Mouse (Mus musculus): ENCODE data around the gene Samd14. TPM values are rescaled to one million over a fixed set of nuclear protein-coding genes. Genes with fewer than 3 reads are reported as not detected.

Gene Samd14
- polyA plus RNA-seq, 1 experiment, result 10.1 TPM

DNA sequence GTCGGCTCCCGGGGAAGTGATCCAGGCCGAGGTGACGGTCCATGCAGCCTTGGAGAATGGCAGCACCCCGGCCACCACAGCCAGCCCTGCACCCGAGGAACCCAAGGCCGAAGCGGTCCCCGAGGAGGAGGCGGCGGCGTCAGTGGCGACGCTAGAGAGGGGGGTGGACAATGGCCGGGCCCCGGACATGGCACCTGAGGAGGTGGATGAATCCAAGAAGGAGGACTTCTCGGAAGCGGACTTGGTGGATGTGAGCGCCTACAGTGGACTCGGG lies 17.3 kb upstream of the Samd14 start:
- Histone ChIP-seq H3K27me3 (ENCODE audit: control insufficient read depth, insufficient read depth, low read length) (no peaks in the 10 kb centered on the region), H3K27ac (ENCODE audit: control insufficient read depth, insufficient read depth, low read length) (peak overlapping the region; percentile 0; the same call in 1 of the 2 replicates), H3K4me3 (ENCODE audit: control insufficient read depth, insufficient read depth, low read length) (peak overlapping the region; percentile 69), H3K36me3 (ENCODE audit: control insufficient read depth, insufficient read depth, low read length) (peaks cover 7% of the 10 kb centered on the region; the same call in 1 of the 2 replicates), H3K4me1 (replicated peaks; ENCODE audit: control insufficient read depth, insufficient read depth, low read length) (peaks cover 71% of the 10 kb centered on the region)
- DNase-seq, result peak; percentile 37
- TF ChIP-seq POLR2A (IDR thresholded peaks at IDR 0.05; ENCODE audit: control insufficient read depth, extremely low read depth, insufficient read depth, low read length, poor library complexity), result no peak
- TF ChIP-seq CTCF (IDR thresholded peaks at IDR 0.05; ENCODE audit: borderline replicate concordance, control insufficient read depth, extremely low read depth, insufficient read depth, low read length, poor library complexity), result no peak
- WGBS, result 0% methylated on average over 20 of the region's 20 CpGs

DNA sequence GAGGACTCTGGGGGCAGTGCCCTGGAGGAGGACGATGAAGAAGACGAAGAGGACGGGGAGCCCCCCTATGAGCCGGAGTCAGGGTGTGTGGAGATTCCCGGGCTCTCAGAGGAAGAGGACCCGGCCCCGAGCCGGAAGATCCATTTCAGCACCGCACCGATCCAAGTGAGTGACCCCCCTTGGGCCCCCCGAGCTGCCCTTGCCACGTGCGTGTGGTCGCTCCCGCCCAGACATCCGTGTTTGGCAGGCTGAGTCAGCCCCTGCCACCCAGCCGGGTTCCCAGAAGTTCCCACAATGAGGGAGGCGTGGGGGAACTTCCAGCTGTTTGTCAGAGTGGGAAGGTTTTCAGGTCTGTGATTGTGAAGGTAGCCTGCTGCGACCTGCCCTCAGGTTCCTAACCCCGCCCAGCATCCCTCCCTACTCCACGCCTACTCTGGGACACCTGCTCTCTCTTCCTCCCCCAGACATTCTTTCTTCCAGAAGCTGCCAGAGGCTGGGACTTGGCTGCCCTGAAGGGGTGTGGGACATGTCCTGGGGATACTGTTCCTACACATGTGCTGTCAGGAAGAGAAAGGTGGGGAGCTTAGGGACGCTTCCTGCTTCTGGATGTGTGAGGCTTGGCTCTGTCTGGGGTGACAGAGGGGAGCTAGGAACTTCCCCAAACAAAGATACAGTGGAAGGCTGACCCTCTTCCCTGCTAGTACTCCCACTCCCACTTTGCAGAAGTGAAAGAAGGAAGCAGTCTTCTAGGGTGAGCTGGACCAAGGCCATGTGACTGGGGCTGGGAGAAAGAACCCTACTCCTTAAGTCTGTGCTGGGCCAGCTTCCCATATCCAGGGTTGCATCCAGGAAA lies 16.7 kb upstream of the Samd14 start:
- no peaks in the 10 kb centered on the region for H3K27me3 ChIP-seq (ENCODE audit: control insufficient read depth, insufficient read depth, low read length)
- peak overlapping the region; percentile 69 for H3K4me3 ChIP-seq (ENCODE audit: control insufficient read depth, insufficient read depth, low read length)
- peaks cover 7% of the 10 kb centered on the region; the same call in 1 of the 2 replicates for H3K36me3 ChIP-seq (ENCODE audit: control insufficient read depth, insufficient read depth, low read length)
- H3K27ac ChIP-seq (ENCODE audit: control insufficient read depth, insufficient read depth, low read length), result peak overlapping the region; percentile 0; the same call in 1 of the 2 replicates
- WGBS, result 2% methylated on average over 22 of the region's 22 CpGs
- peak; percentile 63 for DNase-seq
- peaks cover 71% of the 10 kb centered on the region for H3K4me1 ChIP-seq (replicated peaks; ENCODE audit: control insufficient read depth, insufficient read depth, low read length)
- TF ChIP-seq POLR2A (IDR thresholded peaks at IDR 0.05; ENCODE audit: control insufficient read depth, extremely low read depth, insufficient read depth, low read length, poor library complexity) (no peak), CTCF (IDR thresholded peaks at IDR 0.05; ENCODE audit: borderline replicate concordance, control insufficient read depth, extremely low read depth, insufficient read depth, low read length, poor library complexity) (no peak)

DNA sequence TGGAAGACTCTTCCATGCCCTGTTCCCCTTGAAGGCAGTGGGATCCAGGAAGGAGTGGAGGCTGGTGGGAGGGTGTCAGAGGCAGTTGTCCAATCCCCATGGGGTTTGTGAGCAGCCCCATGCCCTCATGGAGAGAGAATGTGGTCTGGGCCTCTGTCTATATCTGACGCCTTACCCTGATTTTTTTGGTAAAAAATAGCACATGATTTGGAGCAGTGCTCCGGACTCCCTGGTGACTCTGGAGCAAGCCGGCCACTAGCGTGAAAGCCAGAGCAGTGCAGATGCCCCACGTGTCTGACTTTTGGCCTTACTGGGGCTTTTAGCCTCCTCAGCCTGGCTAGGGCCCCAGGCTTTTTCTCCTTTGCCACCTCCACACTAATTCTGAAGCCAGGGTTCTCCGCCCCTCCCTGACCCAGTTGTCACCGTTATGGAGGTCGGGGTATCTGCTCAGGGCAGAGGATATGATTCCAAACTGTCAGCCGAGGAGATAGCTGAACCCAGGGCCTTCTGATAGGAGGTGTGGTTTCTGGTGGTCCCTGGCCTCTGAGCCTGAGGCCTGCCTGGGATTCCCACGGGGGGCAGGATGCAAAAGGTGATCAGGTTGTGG lies 15.4 kb upstream of the Samd14 start:
- Histone ChIP-seq H3K4me1 (replicated peaks; ENCODE audit: control insufficient read depth, insufficient read depth, low read length) (peaks cover 69% of the 10 kb centered on the region), H3K36me3 (ENCODE audit: control insufficient read depth, insufficient read depth, low read length) (peaks cover 7% of the 10 kb centered on the region; the same call in 1 of the 2 replicates), H3K4me3 (ENCODE audit: control insufficient read depth, insufficient read depth, low read length) (peak overlapping the region; percentile 69), H3K27me3 (ENCODE audit: control insufficient read depth, insufficient read depth, low read length) (no peaks in the 10 kb centered on the region), H3K27ac (ENCODE audit: control insufficient read depth, insufficient read depth, low read length) (no peak overlapping the region)
- TF ChIP-seq POLR2A (IDR thresholded peaks at IDR 0.05; ENCODE audit: control insufficient read depth, extremely low read depth, insufficient read depth, low read length, poor library complexity) (no peak), CTCF (IDR thresholded peaks at IDR 0.05; ENCODE audit: borderline replicate concordance, control insufficient read depth, extremely low read depth, insufficient read depth, low read length, poor library complexity) (no peak)
- WGBS, result 39% methylated on average over 10 of the region's 10 CpGs
- no peak for DNase-seq

DNA sequence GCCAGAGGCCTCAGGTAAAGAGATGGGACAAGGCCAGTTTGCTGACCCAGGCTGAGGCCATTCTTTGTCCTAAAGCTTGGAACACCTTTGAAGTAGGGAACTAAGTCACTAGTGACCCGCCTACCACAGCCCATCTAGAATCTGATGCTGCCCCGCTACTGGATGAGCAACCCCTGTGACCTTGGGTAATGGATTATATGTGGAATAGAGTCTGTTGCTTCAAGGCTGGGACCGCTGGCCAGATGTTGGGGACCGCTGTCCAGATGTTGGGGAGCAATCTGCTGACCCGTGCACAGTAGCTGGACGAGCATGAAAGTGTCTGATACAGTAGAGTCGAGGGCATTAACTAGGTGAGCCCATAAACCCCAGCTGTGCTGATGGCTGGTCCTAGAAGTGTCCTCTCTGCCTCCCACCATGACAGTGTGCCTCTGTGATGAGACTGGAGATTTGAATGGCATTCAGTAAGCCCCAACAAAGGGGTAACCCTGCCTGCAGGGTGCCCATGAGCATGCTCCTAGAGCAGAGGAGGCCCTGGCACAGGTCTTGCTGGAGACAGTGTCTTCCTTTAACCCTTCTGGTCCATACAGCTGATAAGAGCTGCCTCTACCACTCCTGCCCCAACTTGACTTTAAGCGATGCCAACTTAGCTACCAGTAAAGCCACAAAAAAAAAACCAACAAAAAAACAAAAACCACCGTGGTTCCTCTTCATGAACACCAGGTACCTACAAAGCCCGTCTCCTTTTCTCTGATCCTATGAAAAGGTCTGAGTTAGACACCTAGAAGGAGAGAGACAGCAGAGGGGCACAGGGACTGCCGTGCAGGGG lies 14.5 kb upstream of the Samd14 start:
- peak; percentile 21 for DNase-seq
- Histone ChIP-seq H3K36me3 (ENCODE audit: control insufficient read depth, insufficient read depth, low read length) (peaks cover 13% of the 10 kb centered on the region), H3K4me3 (ENCODE audit: control insufficient read depth, insufficient read depth, low read length) (peak overlapping the region; percentile 69), H3K27ac (ENCODE audit: control insufficient read depth, insufficient read depth, low read length) (no peak overlapping the region), H3K4me1 (replicated peaks; ENCODE audit: control insufficient read depth, insufficient read depth, low read length) (peaks cover 75% of the 10 kb centered on the region), H3K27me3 (ENCODE audit: control insufficient read depth, insufficient read depth, low read length) (no peaks in the 10 kb centered on the region)
- 48% methylated on average over 11 of the region's 11 CpGs for WGBS
- TF ChIP-seq CTCF (IDR thresholded peaks at IDR 0.05; ENCODE audit: borderline replicate concordance, control insufficient read depth, extremely low read depth, insufficient read depth, low read length, poor library complexity), result no peak
- TF ChIP-seq POLR2A (IDR thresholded peaks at IDR 0.05; ENCODE audit: control insufficient read depth, extremely low read depth, insufficient read depth, low read length, poor library complexity), result no peak

DNA sequence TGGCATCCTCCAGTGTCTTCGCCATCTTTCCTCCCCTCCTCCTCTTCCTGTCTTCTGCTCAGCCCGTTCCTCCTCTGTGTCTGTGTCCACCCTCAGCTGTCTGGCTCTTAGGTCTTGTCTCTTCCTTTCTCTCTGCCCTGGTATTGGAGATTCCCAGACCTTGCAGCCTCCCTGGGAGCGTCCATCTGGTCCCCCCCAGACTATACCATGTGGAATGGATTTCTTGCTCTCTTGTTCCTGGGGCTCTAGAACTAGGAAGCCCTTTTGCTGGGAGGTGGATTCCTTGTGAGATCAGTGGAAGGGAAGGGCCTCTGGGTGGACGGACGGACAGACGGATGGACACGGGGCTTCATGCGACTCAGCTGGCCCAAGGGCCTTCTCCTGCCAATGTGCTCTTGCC lies 13.6 kb upstream of the Samd14 start:
- Histone ChIP-seq H3K4me3 (ENCODE audit: control insufficient read depth, insufficient read depth, low read length) (peak overlapping the region; percentile 6; the same call in 1 of the 2 replicates), H3K4me1 (replicated peaks; ENCODE audit: control insufficient read depth, insufficient read depth, low read length) (peaks cover 85% of the 10 kb centered on the region), H3K27me3 (ENCODE audit: control insufficient read depth, insufficient read depth, low read length) (no peaks in the 10 kb centered on the region), H3K36me3 (ENCODE audit: control insufficient read depth, insufficient read depth, low read length) (peaks cover 16% of the 10 kb centered on the region), H3K27ac (ENCODE audit: control insufficient read depth, insufficient read depth, low read length) (no peak overlapping the region)
- TF ChIP-seq POLR2A (IDR thresholded peaks at IDR 0.05; ENCODE audit: control insufficient read depth, extremely low read depth, insufficient read depth, low read length, poor library complexity), result no peak
- no peak for TF ChIP-seq CTCF (IDR thresholded peaks at IDR 0.05; ENCODE audit: borderline replicate concordance, control insufficient read depth, extremely low read depth, insufficient read depth, low read length, poor library complexity)
- no peak for DNase-seq
- WGBS, result 78% methylated on average over 8 of the region's 8 CpGs

DNA sequence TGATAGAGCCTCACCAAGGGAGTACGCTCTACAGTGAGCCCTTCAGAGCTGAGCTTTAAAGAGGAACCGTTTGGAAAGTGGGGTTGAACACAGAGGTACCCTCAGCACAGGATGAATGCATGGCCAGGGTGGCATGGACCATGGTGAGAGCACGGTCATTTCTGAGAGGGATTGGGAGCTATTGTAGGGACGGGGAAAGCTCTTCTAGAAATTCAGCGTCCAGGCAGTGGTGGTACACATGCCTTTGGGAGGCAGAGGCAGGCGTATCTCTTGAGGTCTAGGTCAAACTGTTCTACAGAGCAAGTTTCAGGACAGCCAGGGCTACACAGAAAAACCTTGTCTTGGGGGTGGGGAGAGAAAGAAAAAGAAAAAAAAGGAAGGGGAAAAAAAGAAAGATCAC lies 12.7 kb upstream of the Samd14 start:
- TF ChIP-seq CTCF (IDR thresholded peaks at IDR 0.05; ENCODE audit: borderline replicate concordance, control insufficient read depth, extremely low read depth, insufficient read depth, low read length, poor library complexity), result no peak
- no peak for TF ChIP-seq POLR2A (IDR thresholded peaks at IDR 0.05; ENCODE audit: control insufficient read depth, extremely low read depth, insufficient read depth, low read length, poor library complexity)
- peaks cover 85% of the 10 kb centered on the region for H3K4me1 ChIP-seq (replicated peaks; ENCODE audit: control insufficient read depth, insufficient read depth, low read length)
- H3K36me3 ChIP-seq (ENCODE audit: control insufficient read depth, insufficient read depth, low read length), result peaks cover 24% of the 10 kb centered on the region
- H3K27ac ChIP-seq (ENCODE audit: control insufficient read depth, insufficient read depth, low read length), result peak overlapping the region; percentile 82; the same call in 1 of the 2 replicates
- 86% methylated on average over 6 of the region's 6 CpGs for WGBS
- no peak overlapping the region for H3K4me3 ChIP-seq (ENCODE audit: control insufficient read depth, insufficient read depth, low read length)
- H3K27me3 ChIP-seq (ENCODE audit: control insufficient read depth, insufficient read depth, low read length), result no peaks in the 10 kb centered on the region
- no peak for DNase-seq

Data from thymus, adult 2 months (tissue).